Mouse (Mus musculus): ENCODE results near the gene Gm28043. TPM values are rescaled to one million over a fixed set of nuclear protein-coding genes. Genes with fewer than 3 reads are reported as not detected.
A peak's percentile ranks its signal among the peaks of the same experiment; 100 is the strongest.

Gene Gm28043
- total and polyA plus RNA-seq, 3 experiments = 1.3 to 3.4 TPM; not detected in 1

DNA sequence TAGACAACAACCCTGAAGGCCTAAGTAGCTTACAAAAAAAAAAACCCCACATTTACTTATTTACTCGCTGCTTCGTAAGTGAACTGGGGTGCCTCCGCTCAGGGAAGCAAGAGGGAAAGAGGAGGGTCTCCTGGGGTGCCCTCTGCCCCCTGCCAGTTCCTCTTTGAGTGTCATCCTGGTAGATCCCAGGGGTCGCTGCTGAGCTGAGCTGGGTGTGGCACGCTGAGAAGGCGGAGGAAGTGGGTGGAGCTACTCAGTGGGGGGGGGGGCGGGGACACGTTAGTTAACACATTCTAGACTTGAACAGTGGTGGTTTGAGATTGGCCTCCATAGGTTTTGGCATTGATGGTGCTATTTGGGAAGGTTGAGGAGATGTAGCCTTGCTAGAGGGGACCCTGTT, 113.4 kb downstream of the Gm28043 start:
- Histone ChIP-seq H3K27ac (ENCODE audit: control insufficient read depth, low read depth, low read length) (no peak overlapping the region), H3K4me3 (ENCODE audit: control insufficient read depth in 1 of 2, insufficient read depth in 1 of 2, low read depth in 2 of 2, low read length in 2 of 2) (peak overlapping the region; percentile 16 to 29; a peak in 2 of 4 replicates), H3K9ac (ENCODE audit: control insufficient read depth, low read depth, low read length, poor library complexity, severe bottlenecking) (no peak overlapping the region; the same call in 1 of the 2 replicates), H3K36me3 (ENCODE audit: control insufficient read depth in 1 of 2, insufficient read depth in 2 of 2, low read length in 2 of 2) (0 out of 4 replicates have a peak, but pooled peaks cover 0 to 3% of the 10 kb centered on the region in 2 experiments), H3K4me1 (ENCODE audit: control insufficient read depth in 1 of 2, insufficient read depth in 2 of 2, low read length in 2 of 2) (peaks cover 2 to 11% of the 10 kb centered on the region in 2 experiments), H3K9me3 (replicated peaks; ENCODE audit: insufficient read depth, low read length) (no peaks in the 10 kb centered on the region), H3K27me3 (ENCODE audit: control insufficient read depth in 1 of 2, insufficient read depth in 2 of 2, low read length in 2 of 2) (no peaks in the 10 kb centered on the region), H3K79me2 (ENCODE audit: control insufficient read depth, insufficient read depth, low read length, poor library complexity) (no peaks in the 10 kb centered on the region)
- peak; percentile 62 for DNase-seq (ENCODE audit: low read depth, low spot score)
- no peak for TF ChIP-seq TAL1 (IDR thresholded peaks at IDR 0.05; ENCODE audit: low read length)
- 0 out of 2 replicates have a peak, but pooled peaks have one; percentile 15 for TF ChIP-seq HCFC1 (IDR thresholded peaks at IDR 0.05; ENCODE audit: low read depth, low read length)
- no peak for TF ChIP-seq BHLHE40 (IDR thresholded peaks at IDR 0.05; ENCODE audit: borderline replicate concordance, low read depth, low read length)
- no peak for TF ChIP-seq MAX (IDR thresholded peaks at IDR 0.05; ENCODE audit: low read length)
- peak; percentile 17 to 68 (median 60); a peak in 4 of 6 replicates for TF ChIP-seq CTCF (IDR thresholded peaks at IDR 0.05 in 2 of 3, conservative IDR thresholded peaks at IDR 0.05 in 1 of 3; ENCODE audit: control insufficient read depth in 1 of 3, insufficient read depth in 1 of 3, low read depth in 2 of 3, low read length in 3 of 3, poor library complexity in 1 of 3, severe bottlenecking in 1 of 3)
- peak; percentile 66; the same call in 1 of the 2 replicates for TF ChIP-seq MAZ (IDR thresholded peaks at IDR 0.05; ENCODE audit: low read depth, low read length)

DNA sequence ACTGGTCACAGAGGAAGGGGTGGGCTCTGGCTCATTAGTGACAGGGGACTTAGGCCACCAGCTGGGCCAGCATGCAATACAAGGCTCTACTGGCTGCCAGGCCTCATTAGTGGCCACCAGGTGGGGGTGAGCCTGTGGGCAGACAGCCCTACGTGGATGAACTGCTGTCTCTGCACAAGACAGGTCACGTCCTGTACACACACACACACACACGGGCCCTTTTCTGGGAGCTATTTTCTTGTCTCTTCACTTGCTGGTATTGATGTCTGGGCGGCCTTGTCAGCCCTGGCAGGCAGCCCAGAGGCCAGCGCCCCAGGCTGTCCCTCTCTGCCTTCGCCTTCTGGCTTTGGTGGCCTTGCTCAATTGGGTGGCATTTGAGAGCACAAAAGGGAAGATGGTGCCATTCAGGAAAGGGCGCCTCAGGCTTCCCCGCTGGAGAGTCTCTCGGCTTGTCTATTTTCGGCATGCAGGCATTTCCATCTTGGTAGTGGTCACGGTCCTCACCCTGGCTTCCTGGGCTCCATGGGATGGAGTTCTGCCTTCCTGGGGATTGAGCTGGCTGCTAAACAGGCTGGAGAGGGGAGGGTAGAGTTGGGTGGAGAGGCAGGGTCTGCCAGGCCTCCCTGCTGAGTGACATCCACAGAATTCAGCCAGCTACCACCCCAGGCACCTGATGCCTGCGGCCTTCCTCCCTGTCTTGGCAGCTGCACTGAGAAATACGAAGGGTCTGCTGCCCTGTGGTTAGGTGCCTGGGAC, 116.0 kb downstream of the Gm28043 start:
- Histone ChIP-seq H3K4me3 (ENCODE audit: control insufficient read depth in 1 of 2, insufficient read depth in 1 of 2, low read depth in 2 of 2, low read length in 2 of 2) (no peak overlapping the region), H3K9ac (ENCODE audit: control insufficient read depth, low read depth, low read length, poor library complexity, severe bottlenecking) (no peak overlapping the region), H3K79me2 (ENCODE audit: control insufficient read depth, insufficient read depth, low read length, poor library complexity) (no peaks in the 10 kb centered on the region), H3K4me1 (ENCODE audit: control insufficient read depth in 1 of 2, insufficient read depth in 2 of 2, low read length in 2 of 2) (peaks cover 2 to 4% of the 10 kb centered on the region in 2 experiments; a peak in 3 of 4 replicates), H3K27ac (ENCODE audit: control insufficient read depth, low read depth, low read length) (no peak overlapping the region), H3K27me3 (ENCODE audit: control insufficient read depth in 1 of 2, insufficient read depth in 2 of 2, low read length in 2 of 2) (no peaks in the 10 kb centered on the region), H3K9me3 (replicated peaks; ENCODE audit: insufficient read depth, low read length) (no peaks in the 10 kb centered on the region), H3K36me3 (ENCODE audit: control insufficient read depth in 1 of 2, insufficient read depth in 2 of 2, low read length in 2 of 2) (0 out of 4 replicates have a peak, but pooled peaks cover 0 to 3% of the 10 kb centered on the region in 2 experiments)
- no peak for DNase-seq (ENCODE audit: low read depth, low spot score)
- TF ChIP-seq SIN3A (IDR thresholded peaks at IDR 0.05; ENCODE audit: low read length) (no peak), POLR2AphosphoS5 (IDR thresholded peaks at IDR 0.05; ENCODE audit: borderline replicate concordance, low read depth, low read length) (no peak), HCFC1 (IDR thresholded peaks at IDR 0.05; ENCODE audit: low read depth, low read length) (no peak), MYB (IDR thresholded peaks at IDR 0.05; ENCODE audit: low read depth, low read length) (no peak)

DNA sequence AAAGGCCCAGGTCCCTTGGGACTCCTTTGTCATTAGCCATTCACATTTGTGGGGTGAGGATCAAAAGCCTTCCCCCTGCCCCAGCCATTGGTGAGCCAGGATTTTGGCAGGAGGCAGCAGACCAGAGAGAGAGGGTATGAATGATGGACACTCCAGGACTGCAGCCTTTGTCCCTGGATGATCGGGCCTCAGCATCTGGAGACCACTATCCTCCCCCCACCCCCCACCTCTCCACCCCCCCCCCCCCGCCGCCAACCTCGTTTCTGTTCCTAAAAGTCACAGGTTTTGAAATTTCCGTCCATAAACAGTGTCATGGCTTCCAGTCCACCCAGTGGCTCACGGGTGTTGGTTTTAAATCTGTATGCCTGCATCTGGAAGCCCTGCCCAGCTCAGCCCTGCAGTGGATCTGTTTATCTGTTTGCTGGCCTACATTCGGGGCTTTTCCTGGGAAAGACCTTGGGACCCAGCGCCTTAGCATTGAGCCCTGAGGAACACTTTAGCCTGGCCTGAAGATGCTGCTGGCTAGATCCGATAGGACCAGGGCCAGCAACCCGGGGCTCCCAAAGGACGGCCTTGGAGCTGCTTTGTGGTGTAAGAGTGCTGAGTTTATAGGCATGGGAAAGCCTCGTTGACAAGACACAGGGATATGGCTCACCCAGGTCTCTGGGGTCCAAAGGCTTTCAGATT, 116.7 kb downstream of the Gm28043 start:
- H3K36me3 ChIP-seq (ENCODE audit: control insufficient read depth in 1 of 2, insufficient read depth in 2 of 2, low read length in 2 of 2) = 0 out of 4 replicates have a peak, but pooled peaks cover 0 to 3% of the 10 kb centered on the region in 2 experiments
- DNase-seq (ENCODE audit: low read depth, low spot score) = no peak
- no peaks in the 10 kb centered on the region for H3K27me3 ChIP-seq (ENCODE audit: control insufficient read depth in 1 of 2, insufficient read depth in 2 of 2, low read length in 2 of 2)
- no peaks in the 10 kb centered on the region for H3K79me2 ChIP-seq (ENCODE audit: control insufficient read depth, insufficient read depth, low read length, poor library complexity)
- no peaks in the 10 kb centered on the region for H3K9me3 ChIP-seq (replicated peaks; ENCODE audit: insufficient read depth, low read length)
- no peak overlapping the region for H3K4me3 ChIP-seq (ENCODE audit: control insufficient read depth in 1 of 2, insufficient read depth in 1 of 2, low read depth in 2 of 2, low read length in 2 of 2)
- H3K9ac ChIP-seq (ENCODE audit: control insufficient read depth, low read depth, low read length, poor library complexity, severe bottlenecking) = no peak overlapping the region
- peaks cover 2 to 4% of the 10 kb centered on the region in 2 experiments; a peak in 3 of 4 replicates for H3K4me1 ChIP-seq (ENCODE audit: control insufficient read depth in 1 of 2, insufficient read depth in 2 of 2, low read length in 2 of 2)
- H3K27ac ChIP-seq (ENCODE audit: control insufficient read depth, low read depth, low read length) = no peak overlapping the region
- TF ChIP-seq NELFE (IDR thresholded peaks at IDR 0.05; ENCODE audit: low read depth, low read length) = no peak
- TF ChIP-seq MXI1 (IDR thresholded peaks at IDR 0.05; ENCODE audit: low read depth, low read length) = no peak
- TF ChIP-seq BHLHE40 (IDR thresholded peaks at IDR 0.05; ENCODE audit: borderline replicate concordance, low read depth, low read length) = no peak
- no peak for TF ChIP-seq ZKSCAN1 (IDR thresholded peaks at IDR 0.05; ENCODE audit: low read depth, low read length)
- no peak for TF ChIP-seq SIN3A (IDR thresholded peaks at IDR 0.05; ENCODE audit: low read length)
- TF ChIP-seq KAT2A (conservative IDR thresholded peaks at IDR 0.05; ENCODE audit: low read depth, low read length) = no peak
- TF ChIP-seq RCOR1 (IDR thresholded peaks at IDR 0.05; ENCODE audit: low read depth, low read length) = no peak
- TF ChIP-seq RAD21 (IDR thresholded peaks at IDR 0.05; ENCODE audit: low read depth, low read length) = no peak
- TF ChIP-seq MAFK (IDR thresholded peaks at IDR 0.05; ENCODE audit: borderline replicate concordance, low read depth, low read length) = no peak
- no peak for TF ChIP-seq NRF1 (IDR thresholded peaks at IDR 0.05; ENCODE audit: insufficient read depth, low read depth, low read length, poor library complexity, severe bottlenecking)
- TF ChIP-seq CHD2 (IDR thresholded peaks at IDR 0.05; ENCODE audit: low read length) = no peak
